Mouse (Mus musculus): Measurements from ENCODE around the gene Chek2.

DNA sequence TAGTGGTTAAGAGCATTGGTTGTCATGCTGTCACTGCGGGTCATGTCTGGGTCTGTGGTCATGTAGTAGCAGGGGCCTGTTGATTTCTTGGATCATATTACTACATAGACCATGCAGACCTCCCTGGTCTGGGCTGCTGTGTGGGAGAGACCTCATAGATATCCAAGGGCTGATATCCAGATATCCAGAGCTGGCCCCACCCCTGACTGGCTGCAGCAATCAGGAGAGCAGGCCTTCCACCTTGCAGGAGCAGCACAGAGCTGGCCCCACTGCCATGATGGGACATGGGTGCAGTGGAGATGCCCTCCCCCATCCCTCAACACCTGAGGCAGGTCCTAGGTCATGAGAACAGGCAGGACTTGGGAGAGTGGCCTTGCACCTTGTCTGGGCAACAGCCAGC lies 35.5 kb downstream of the Chek2 start:
- TF ChIP-seq CTCF (IDR thresholded peaks at IDR 0.05; ENCODE audit: borderline replicate concordance, insufficient read depth, low read length) (no peak), POLR2A (IDR thresholded peaks at IDR 0.05; ENCODE audit: low read depth, low read length) (no peak)

Data from embryonic fibroblast, embryonic 13.5 days (primary cell).